Mouse (Mus musculus) hindbrain, embryonic 11.5 days (tissue): Measurements from ENCODE around the gene Tmem165. TPM values are rescaled to one million over a fixed set of nuclear protein-coding genes. Genes with fewer than 3 reads are reported as not detected.

ENCODE experiments used
- ATAC-seq: fragments of 200-750 bp; cut with Nextera tagmentation; 2 replicates; pipeline ENCODE4 v1.8.0; 2017; ENCODE audit warnings: mild to moderate bottlenecking, moderate TSS enrichment, moderate library complexity; ENCODE audit not compliant: low FRiP score
- DNase-seq: peaks from one replicate; pipeline ENCODE4 v3.0.0-alpha.2; 2015; ENCODE audit warnings: low spot score
- H3K27ac ChIP-seq: fragments of 300-500 bp; sonication (generic); 2 replicates; pipeline ENCODE4 v1.5.1; 2014; ENCODE audit warnings: mild to moderate bottlenecking, low read depth, low read length
- H3K27me3 ChIP-seq: fragments of 300-500 bp; sonication (generic); 2 replicates; pipeline ENCODE4 v1.6.1; 2014; ENCODE audit warnings: mild to moderate bottlenecking, low read length, moderate library complexity, mixed read lengths; ENCODE audit not compliant: control insufficient read depth, insufficient read depth
- H3K36me3 ChIP-seq: fragments of 300-500 bp; sonication (generic); 2 replicates; pipeline ENCODE4 v1.6.1; 2014; ENCODE audit warnings: mild to moderate bottlenecking, low read length, moderate library complexity, mixed read lengths; ENCODE audit not compliant: control insufficient read depth, insufficient read depth
- H3K4me1 ChIP-seq: fragments of 300-500 bp; sonication (generic); replicated peaks from 2 replicates; pipeline ENCODE4 v1.6.1; 2014; ENCODE audit warnings: low read length, mixed read lengths; ENCODE audit not compliant: control insufficient read depth, insufficient read depth
- H3K4me2 ChIP-seq: fragments of 300-500 bp; sonication (generic); replicated peaks from 2 replicates; pipeline ENCODE4 v1.6.1; 2014; ENCODE audit warnings: mild to moderate bottlenecking, low read depth, low read length
- H3K4me3 ChIP-seq: fragments of 300-500 bp; sonication (generic); 2 replicates; pipeline ENCODE4 v1.5.1; 2014; ENCODE audit warnings: low read depth, low read length
- H3K9ac ChIP-seq: fragments of 300-500 bp; sonication (generic); 2 replicates; pipeline ENCODE4 v1.6.1; 2014; ENCODE audit warnings: low read depth, low read length
- H3K9me3 ChIP-seq: fragments of 300-500 bp; sonication (generic); 2 replicates; pipeline ENCODE4 v1.6.1; 2016; ENCODE audit warnings: low read length; ENCODE audit not compliant: control insufficient read depth
- whole genome bisulfite sequencing: fragments of 180-500 bp; shearing (Covaris S2); extraction: QIAGEN DNeasy Blood & Tissue Kit; methylation state at CpG from one replicate; pipeline ENCODE4 v1.1.7; 2014; 5-methylcytosine and 5-hydroxymethylcytosine counted together
- polyA plus RNA-seq: library from polyadenylated mRNA; unstranded; fragments of >200 nt; fragmentation: Nextera tagmentation; extraction: Ambion mirVana; gene quantifications from 2 replicates; pipeline ENCODE4 v1.2.1, GENCODE M21; 2014

Tmem165 gene
- polyA plus RNA-seq, 1 experiment from 2014 or later = 105 TPM

- DNase-seq = no peak
- Histone ChIP-seq H3K36me3 (no peaks in the 10 kb centered on the region), H3K27me3 (no peaks in the 10 kb centered on the region), H3K4me2 (no peak overlapping the region), H3K9ac (no peak overlapping the region), H3K9me3 (no peaks in the 10 kb centered on the region), H3K4me1 (no peaks in the 10 kb centered on the region), H3K27ac (no peak overlapping the region), H3K4me3 (no peak overlapping the region)
- no peak for ATAC-seq
Observed at GRCm38 (mm10) chr5:76193075-76193474, 9.4 kb downstream of the Tmem165 start.

GRCm38 (mm10) chr5:76194377-76194945 is 10.8 kb downstream of the Tmem165 start:
- no peaks in the 10 kb centered on the region for H3K27me3 ChIP-seq
- H3K4me3 ChIP-seq = no peak overlapping the region
- no peak overlapping the region for H3K9ac ChIP-seq
- no peaks in the 10 kb centered on the region for H3K36me3 ChIP-seq
- ATAC-seq = no peak
- H3K27ac ChIP-seq = no peak overlapping the region
- no peak for DNase-seq
- no peaks in the 10 kb centered on the region for H3K4me1 ChIP-seq
- H3K4me2 ChIP-seq = no peak overlapping the region
- 94% methylated on average over 6 of the region's 6 CpGs for WGBS
- H3K9me3 ChIP-seq = no peaks in the 10 kb centered on the region

- no peak for ATAC-seq
- Histone ChIP-seq H3K27me3 (no peaks in the 10 kb centered on the region), H3K27ac (no peak overlapping the region), H3K9me3 (no peaks in the 10 kb centered on the region), H3K9ac (no peak overlapping the region), H3K4me3 (no peak overlapping the region), H3K4me1 (no peaks in the 10 kb centered on the region), H3K36me3 (peaks cover 6% of the 10 kb centered on the region; the same call in 1 of the 2 replicates), H3K4me2 (no peak overlapping the region)
- DNase-seq = no peak
- 93% methylated on average over 13 of the region's 13 CpGs for WGBS
Observed at GRCm38 (mm10) chr5:76199346-76199745, 15.7 kb downstream of the Tmem165 start.

- Histone ChIP-seq H3K27me3 (no peaks in the 10 kb centered on the region), H3K27ac (no peak overlapping the region), H3K4me2 (no peak overlapping the region), H3K4me1 (no peaks in the 10 kb centered on the region), H3K4me3 (no peak overlapping the region), H3K9ac (no peak overlapping the region), H3K9me3 (no peaks in the 10 kb centered on the region), H3K36me3 (peaks cover 8% of the 10 kb centered on the region; the same call in 1 of the 2 replicates)
- DNase-seq (no peak), ATAC-seq (no peak)
- 95% methylated on average over 3 of the region's 3 CpGs for WGBS
Observed at GRCm38 (mm10) chr5:76203171-76203570, 19.5 kb downstream of the Tmem165 start.

GRCm38 (mm10) chr5:76205886-76206285 is 22.2 kb downstream of the Tmem165 start:
- no peaks in the 10 kb centered on the region for H3K4me1 ChIP-seq
- DNase-seq = no peak
- H3K9ac ChIP-seq = no peak overlapping the region
- H3K36me3 ChIP-seq = peaks cover 8% of the 10 kb centered on the region; the same call in 1 of the 2 replicates
- no peaks in the 10 kb centered on the region for H3K9me3 ChIP-seq
- no peak overlapping the region for H3K4me3 ChIP-seq
- no peaks in the 10 kb centered on the region for H3K27me3 ChIP-seq
- H3K4me2 ChIP-seq = no peak overlapping the region
- ATAC-seq = no peak
- H3K27ac ChIP-seq = no peak overlapping the region
- WGBS = 93% methylated on average over 2 of the region's 2 CpGs

- Histone ChIP-seq H3K4me2 (no peak overlapping the region), H3K36me3 (peaks cover 5% of the 10 kb centered on the region; the same call in 1 of the 2 replicates), H3K4me1 (no peaks in the 10 kb centered on the region), H3K27ac (no peak overlapping the region), H3K4me3 (no peak overlapping the region), H3K27me3 (no peaks in the 10 kb centered on the region), H3K9me3 (no peaks in the 10 kb centered on the region), H3K9ac (no peak overlapping the region)
- no peak for DNase-seq
- 93% methylated on average over 5 of the region's 5 CpGs for WGBS
- no peak for ATAC-seq
Observed at GRCm38 (mm10) chr5:76208066-76208465, 24.4 kb downstream of the Tmem165 start.

GRCm38 (mm10) chr5:76216691-76217090 is 33.0 kb downstream of the Tmem165 start:
- H3K4me1 ChIP-seq = no peaks in the 10 kb centered on the region
- H3K9ac ChIP-seq = no peak overlapping the region
- no peaks in the 10 kb centered on the region for H3K27me3 ChIP-seq
- no peak for ATAC-seq
- H3K9me3 ChIP-seq = no peaks in the 10 kb centered on the region
- no peak for DNase-seq
- no peak overlapping the region for H3K4me3 ChIP-seq
- no peak overlapping the region for H3K4me2 ChIP-seq
- 92% methylated on average over 6 of the region's 6 CpGs for WGBS
- no peaks in the 10 kb centered on the region for H3K36me3 ChIP-seq
- H3K27ac ChIP-seq = no peak overlapping the region

- Histone ChIP-seq H3K9me3 (no peaks in the 10 kb centered on the region), H3K27me3 (no peaks in the 10 kb centered on the region), H3K4me3 (no peak overlapping the region), H3K4me1 (no peaks in the 10 kb centered on the region), H3K36me3 (peaks cover 7% of the 10 kb centered on the region; the same call in 1 of the 2 replicates), H3K9ac (no peak overlapping the region), H3K4me2 (no peak overlapping the region), H3K27ac (no peak overlapping the region)
- 87% methylated on average over 13 of the region's 13 CpGs for WGBS
- ATAC-seq (no peak), DNase-seq (no peak)
Observed at GRCm38 (mm10) chr5:76231171-76231855, 47.6 kb downstream of the Tmem165 start.

GRCm38 (mm10) chr5:76243274-76243673 is 59.6 kb downstream of the Tmem165 start:
- no peak for ATAC-seq
- H3K36me3 ChIP-seq = no peaks in the 10 kb centered on the region
- 85% methylated on average over 3 of the region's 3 CpGs for WGBS
- H3K9ac ChIP-seq = no peak overlapping the region
- H3K4me2 ChIP-seq = no peak overlapping the region
- H3K4me3 ChIP-seq = no peak overlapping the region
- H3K27me3 ChIP-seq = no peaks in the 10 kb centered on the region
- no peaks in the 10 kb centered on the region for H3K9me3 ChIP-seq
- no peak overlapping the region for H3K27ac ChIP-seq
- H3K4me1 ChIP-seq = no peaks in the 10 kb centered on the region
- DNase-seq = no peak
